In the genomic region with DNA sequence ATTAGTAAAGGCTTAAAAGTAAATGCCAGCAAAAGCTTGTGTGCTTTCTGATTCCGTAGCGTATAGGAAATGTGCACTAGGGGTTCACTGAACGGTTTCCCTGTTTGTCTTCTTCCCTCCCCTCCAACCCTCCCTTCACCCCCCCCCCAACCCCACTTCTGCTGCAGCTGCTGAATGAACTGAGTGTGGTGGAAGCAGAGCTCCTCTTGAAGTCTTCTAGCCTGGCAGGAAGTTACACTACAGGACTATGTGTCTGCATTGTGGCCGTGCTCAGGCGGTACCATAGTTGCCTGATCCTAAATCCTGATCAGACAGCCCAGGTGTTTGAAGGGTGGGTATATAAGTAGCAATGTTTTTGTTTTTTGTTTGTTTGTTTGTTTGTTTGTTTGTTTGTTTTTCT, we compare ENCODE assay signal across 22 mouse cellular contexts. TPM values are rescaled to one million over a fixed set of nuclear protein-coding genes. Genes with fewer than 3 reads are reported as not detected.
A peak's percentile ranks its signal among the peaks of the same experiment; 100 is the strongest.
DNase-seq lines count a peak whose midpoint lies in the region; ATAC-seq lines count a peak whose summit lies in the region.
"Had no signal": no experiment of that assay in that cellular context is flagged by ENCODE, and none has a peak within 500 bp of the region (broad histone marks: within the 10 kb centered on the region; RNA-seq: fewer than 3 reads in every experiment).

No protein-coding gene starts in this region.

- no peak overlapping the region for H3K4me2 ChIP-seq in midbrain, embryonic 15.5 days
- H3K4me2 ChIP-seq: embryonic facial prominence, embryonic 15.5 days; forebrain, embryonic 12.5 days; intestine, embryonic 15.5 days; limb, embryonic 12.5 days; lung, embryonic 14.5 days; stomach, embryonic 15.5 days had no signal

- DNase-seq in heart, adult 11 months, result peak; percentile 91
- no peak for DNase-seq in heart, postnatal 10 days
- peak; percentile 74 for DNase-seq in thymus, postnatal 14 days
- no peak for DNase-seq in kidney, postnatal 10 days
- DNase-seq in retina, postnatal 1 day, result no peak
- DNase-seq: adrenal gland, postnatal 25 days; cerebellum, adult 11 months; kidney, postnatal 36 days; lung, embryonic 14.5 days; right cerebral cortex, postnatal 4 days had no signal

- ATAC-seq in activated CD4-positive, CD25-positive, alpha-beta regulatory T cell, adult 4 months, result peak; percentile 75
- ATAC-seq in megakaryocyte, adult 5-6 weeks (ENCODE audit: poor library complexity, severe bottlenecking), result peak; percentile 72
- no peak for ATAC-seq in midbrain, embryonic 15.5 days (replicated peaks)
- ATAC-seq: intestine, embryonic 15.5 days had no signal

- no peaks in the 10 kb centered on the region for H3K9me3 ChIP-seq in midbrain, embryonic 15.5 days
- H3K9me3 ChIP-seq: embryonic facial prominence, embryonic 15.5 days; forebrain, embryonic 12.5 days; hindbrain, embryonic 10.5 days; intestine, embryonic 15.5 days; limb, embryonic 12.5 days; stomach, embryonic 15.5 days had no signal

- intact Hi-C loops in heart, postnatal 10 days (cut with DNase I), result no loop called here

- 80% methylated on average over 5 of the region's 5 CpGs for WGBS in midbrain, embryonic 15.5 days

- H3K27me3 ChIP-seq in midbrain, embryonic 15.5 days (replicated peaks), result no peaks in the 10 kb centered on the region
- H3K27me3 ChIP-seq: embryonic facial prominence, embryonic 15.5 days; forebrain, embryonic 12.5 days; intestine, embryonic 15.5 days; limb, embryonic 12.5 days; stomach, embryonic 15.5 days had no signal

- no peak overlapping the region for H3K27ac ChIP-seq in midbrain, embryonic 15.5 days
- H3K27ac ChIP-seq: embryonic facial prominence, embryonic 15.5 days; forebrain, embryonic 12.5 days; hindbrain, embryonic 10.5 days; intestine, embryonic 15.5 days; limb, embryonic 12.5 days; stomach, embryonic 15.5 days had no signal

- no peaks in the 10 kb centered on the region for H3K4me1 ChIP-seq in midbrain, embryonic 15.5 days
- H3K4me1 ChIP-seq: forebrain, embryonic 12.5 days; hindbrain, embryonic 10.5 days; intestine, embryonic 15.5 days; limb, embryonic 12.5 days; stomach, embryonic 15.5 days had no signal

- no peak overlapping the region for H3K4me3 ChIP-seq in midbrain, embryonic 15.5 days
- H3K4me3 ChIP-seq: embryonic facial prominence, embryonic 15.5 days; forebrain, embryonic 12.5 days; hindbrain, embryonic 10.5 days; intestine, embryonic 15.5 days; limb, embryonic 12.5 days; myocyte; stomach, embryonic 15.5 days had no signal

- no peak overlapping the region for H3K9ac ChIP-seq in midbrain, embryonic 15.5 days
- H3K9ac ChIP-seq: embryonic facial prominence, embryonic 15.5 days; forebrain, embryonic 12.5 days; intestine, embryonic 15.5 days; limb, embryonic 12.5 days; lung, embryonic 14.5 days; stomach, embryonic 15.5 days had no signal

- no peaks in the 10 kb centered on the region for H3K36me3 ChIP-seq in midbrain, embryonic 15.5 days (replicated peaks)
- H3K36me3 ChIP-seq: forebrain, embryonic 12.5 days; hindbrain, embryonic 10.5 days; intestine, embryonic 15.5 days; limb, embryonic 12.5 days; stomach, embryonic 15.5 days had no signal

RNA-seq across cellular contexts. Expression of a gene that starts 24.2 kb away (rescaled TPM):
- total RNA-seq in heart, postnatal 10 days (2021), result under 1 TPM; 0.69 to 0.79 TPM
- polyA plus RNA-seq in activated CD4-positive, CD25-positive, alpha-beta regulatory T cell, adult 4 months (2017; shearing (Covaris generic)), result under 1 TPM; 0.18 to 0.44 TPM
- total RNA-seq in megakaryocyte, adult 5-6 weeks (2015), result 4.9 and 6.5 TPM in 2 replicates
- total RNA-seq in megakaryocyte, adult 5-6 weeks (2017), result 4.3 and 4.6 TPM in 2 replicates
- polyA plus RNA-seq in midbrain, embryonic 15.5 days (2015; fragmentation: Nextera tagmentation; extraction: Ambion mirVana), result 1.4 and 1.8 TPM in 2 replicates
- total RNA-seq: ES-E14 had no signal
- polyA plus RNA-seq: myocyte had no signal

RNA-seq across cellular contexts. Expression of a gene that starts 27.8 kb away (rescaled TPM):
- 1 to 10 TPM; 2.0 to 2.1 TPM for total RNA-seq in heart, postnatal 10 days (2021)
- polyA plus RNA-seq in activated CD4-positive, CD25-positive, alpha-beta regulatory T cell, adult 4 months (2017; shearing (Covaris generic)), result under 1 TPM in 1 of 2 experiments, not detected in 1; 0.79 TPM
- total RNA-seq in megakaryocyte, adult 5-6 weeks (2015), result 3.5 and 5.0 TPM in 2 replicates
- total RNA-seq in megakaryocyte, adult 5-6 weeks (2017), result 2.6 and 4.2 TPM in 2 replicates
- 5.9 and 7.7 TPM in 2 replicates for polyA plus RNA-seq in midbrain, embryonic 15.5 days (2015; fragmentation: Nextera tagmentation; extraction: Ambion mirVana)
- polyA plus RNA-seq: myocyte had no signal

RNA-seq across cellular contexts. Expression of a gene that starts 40.0 kb away (rescaled TPM):
- not detected for total RNA-seq in heart, postnatal 10 days (2021)
- not detected for polyA plus RNA-seq in activated CD4-positive, CD25-positive, alpha-beta regulatory T cell, adult 4 months (2017; shearing (Covaris generic))
- not detected in 2 replicates for total RNA-seq in megakaryocyte, adult 5-6 weeks (2015)
- total RNA-seq in megakaryocyte, adult 5-6 weeks (2017), result not detected in 2 replicates
- 0.26 TPM in 1 of 2 replicates, not detected in the other for polyA plus RNA-seq in midbrain, embryonic 15.5 days (2015; fragmentation: Nextera tagmentation; extraction: Ambion mirVana)
- total RNA-seq: adrenal gland, postnatal 25 days; left cerebral cortex, adult 18-20 months had no signal
- polyA plus RNA-seq: intestine, embryonic 15.5 days; myocyte had no signal

Comparison
In these comparisons a context has a peak if more than half of its experiments do, and no peak if none do; other contexts are left out.
1. DNase-seq: peak in heart, adult 11 months (single experiment) and thymus, postnatal 14 days (single experiment); none in heart, postnatal 10 days (0 of 2), kidney, postnatal 10 days (single experiment) and retina, postnatal 1 day (single experiment).